Mouse (Mus musculus) heart, adult 10 weeks (tissue): ENCODE measurements around the gene Adap1. TPM values are rescaled to one million over a fixed set of nuclear protein-coding genes. Genes with fewer than 3 reads are reported as not detected.

Experiments
- polyA plus RNA-seq: library from polyadenylated mRNA; stranded (reverse); fragments of 350-450 nt; fragmentation: Illumina TruSeq; extraction: RNeasy Lipid Tissue Mini Kit (QIAGEN cat#74804); gene quantifications from one replicate; pipeline ENCODE4 v1.2.3, GENCODE M21; 2014; ENCODE audit warnings: low read depth, low replicate concordance

Gene Adap1
- 2.5 TPM for polyA plus RNA-seq

DNA sequence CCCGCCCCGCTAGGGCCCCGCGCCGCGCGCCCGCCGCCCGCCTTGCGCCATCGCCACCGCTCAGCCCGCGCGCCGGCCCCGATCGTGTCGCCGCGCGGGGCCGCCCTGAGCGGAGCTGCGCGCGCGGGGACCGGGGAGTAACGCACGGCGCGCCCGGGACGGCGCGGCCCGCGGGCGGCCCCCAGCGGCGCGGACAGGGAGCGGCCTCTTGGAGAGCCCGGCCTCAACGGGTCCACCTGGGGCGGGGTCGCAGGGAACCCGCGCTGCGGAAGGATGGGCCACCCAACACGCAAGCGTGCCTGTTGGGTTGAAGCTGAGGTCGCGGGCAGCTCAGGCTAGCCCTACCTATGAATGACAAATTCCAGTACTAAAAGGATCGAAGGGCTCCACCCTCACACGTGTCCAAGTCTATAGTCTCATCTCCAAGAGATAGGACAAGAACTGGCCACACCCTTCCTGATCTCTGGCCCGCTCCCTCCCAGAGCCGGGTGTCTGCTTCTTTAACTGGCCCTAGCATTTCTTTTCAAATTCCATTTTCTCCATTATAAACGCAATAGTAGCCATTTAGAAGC lies at the start of gene Adap1:
Gene Adap1, minus strand, starts transcription at position 228 of the 572 bp plus-strand sequence.

DNA sequence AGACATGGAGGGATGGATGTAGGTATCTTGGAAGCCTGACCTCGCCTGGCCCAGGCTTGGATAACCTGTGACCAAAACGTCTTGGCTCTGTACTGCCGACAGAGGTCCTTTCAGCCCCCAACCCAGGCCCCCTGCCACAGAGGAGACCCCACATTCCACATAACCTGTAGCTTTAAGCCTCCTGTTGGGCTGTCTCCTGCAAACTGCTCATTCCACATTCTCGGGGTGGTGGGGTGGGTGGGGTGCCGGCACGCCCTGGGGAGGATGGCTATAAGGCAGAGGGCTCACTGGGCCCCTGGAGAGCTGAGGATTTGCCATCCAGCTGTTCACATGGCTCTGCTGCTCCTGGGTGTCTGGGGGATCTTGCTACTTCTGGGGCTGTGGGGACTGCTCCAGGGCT lies 26.9 kb upstream of the Adap1 start, which contains the start of gene Cyp2w1:
Gene Cyp2w1, plus strand, starts transcription at position 301 of the 400 bp plus-strand sequence.

DNA sequence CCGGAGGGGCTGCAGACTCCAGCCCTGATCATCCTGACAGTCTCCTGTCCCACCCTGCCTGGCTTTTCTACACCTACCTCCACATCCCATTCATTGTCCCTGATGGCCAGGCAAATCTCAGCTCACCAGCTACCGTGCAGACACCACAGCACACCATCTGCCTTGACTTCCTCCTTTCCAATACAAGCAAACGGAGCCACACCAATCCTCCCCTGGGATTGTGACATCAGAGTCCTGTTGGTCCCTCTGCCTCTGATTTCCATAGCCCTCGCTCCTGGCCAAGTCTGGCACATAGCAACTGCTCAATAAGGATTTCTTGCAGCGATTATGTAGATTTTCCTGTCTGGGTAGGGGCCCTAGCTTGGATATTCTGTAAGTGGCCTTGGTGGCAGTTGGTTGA lies 25.7 kb upstream of the Adap1 start, which contains the start of gene Cox19:
Gene Cox19, minus strand, starts transcription at position 285 of the 400 bp plus-strand sequence.

DNA sequence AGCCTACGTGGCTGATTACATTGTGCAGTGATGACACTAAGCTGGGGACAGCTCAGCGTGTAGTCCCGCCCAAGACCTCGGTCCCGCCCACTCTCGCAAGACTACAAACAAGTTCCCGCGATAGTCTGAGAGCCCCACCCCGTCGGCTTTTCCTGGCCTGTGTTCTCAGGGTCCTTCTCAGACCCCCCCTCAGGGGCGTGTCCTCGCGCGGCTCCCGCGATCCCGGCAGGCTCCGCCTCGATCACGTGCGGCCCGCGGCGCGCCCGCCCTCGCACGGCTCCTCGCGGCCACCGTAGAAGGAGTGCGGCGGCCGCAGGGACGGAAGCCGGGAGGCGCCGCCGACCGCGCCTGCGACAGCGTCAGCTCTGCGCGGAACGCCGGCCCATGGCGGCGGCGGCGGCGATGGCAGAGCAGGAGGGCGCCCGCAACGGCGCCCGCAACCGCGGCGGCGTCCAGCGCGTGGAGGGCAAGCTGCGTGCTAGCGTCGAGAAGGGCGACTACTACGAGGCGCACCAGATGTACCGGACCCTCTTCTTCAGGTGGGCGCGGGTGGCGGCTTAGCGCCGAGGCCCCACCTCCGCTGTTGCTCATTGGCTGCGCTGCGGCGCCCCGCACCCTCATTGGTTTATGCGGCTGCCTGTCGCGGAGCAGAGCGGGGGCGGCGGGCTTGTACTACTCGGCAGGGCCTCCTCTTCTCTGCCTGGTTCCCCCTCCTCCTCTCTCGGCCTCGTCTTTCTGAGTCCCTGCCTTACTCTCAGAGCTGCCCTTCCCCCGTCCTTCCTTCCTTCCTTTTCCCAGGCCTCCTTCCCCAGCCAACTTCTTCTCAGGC lies 73.1 kb downstream of the Adap1 start, which contains the start of gene Get4:
Gene Get4, plus strand, starts transcription at position 244 of the 829 bp plus-strand sequence.

Other genes with a start within 250 kb of the Adap1 start
- gene Prkar1b, start 175.6 kb downstream of the Adap1 start, polyA plus RNA-seq: 1.9 TPM
- gene Dnaaf5, start 175.4 kb downstream of the Adap1 start, polyA plus RNA-seq: 8.7 TPM
- gene Sun1, start 125.0 kb downstream of the Adap1 start, polyA plus RNA-seq: 44.4 TPM
- 49.9 TPM for gene Get4, start 73.3 kb downstream of the Adap1 start, polyA plus RNA-seq
- 56.3 TPM for gene Cox19, start 25.8 kb upstream of the Adap1 start, polyA plus RNA-seq
- not detected for gene Cyp2w1, start 27.0 kb upstream of the Adap1 start, polyA plus RNA-seq
- gene Gpr146, start 52.1 kb upstream of the Adap1 start, polyA plus RNA-seq: 52.5 TPM
- gene C130050O18Rik, start 79.7 kb upstream of the Adap1 start, polyA plus RNA-seq: 0.81 TPM
- gene Gper1, start 97.5 kb upstream of the Adap1 start, polyA plus RNA-seq: 1.1 TPM
- gene 3110082I17Rik, start 134.9 kb upstream of the Adap1 start, polyA plus RNA-seq: 4.2 TPM
- gene Zfand2a, start 158.9 kb upstream of the Adap1 start, polyA plus RNA-seq: 13.4 TPM
- gene Uncx, start 217.9 kb upstream of the Adap1 start, polyA plus RNA-seq: not detected